Mouse (Mus musculus): ENCODE data around the gene Hoxc12.

Gene Hoxc12

GRCm38 (mm10) chr15:102936279-102936972, at the start of gene Hoxc12:
Hoxc12 (plus strand) TSS chr15:102936757.
- DNase-seq (ENCODE audit: extremely low read depth, insufficient read length, low spot score) = no peak

- DNase-seq (ENCODE audit: extremely low read depth, insufficient read length, low spot score) = no peak
Observed at GRCm38 (mm10) chr15:102895115-102895514, 41.4 kb upstream of the Hoxc12 start.

GRCm38 (mm10) chr15:102904946-102905345, 31.6 kb upstream of the Hoxc12 start:
- no peak for DNase-seq (ENCODE audit: extremely low read depth, insufficient read length, low spot score)

GRCm38 (mm10) chr15:102909536-102909935, 27.0 kb upstream of the Hoxc12 start:
- DNase-seq (ENCODE audit: extremely low read depth, insufficient read length, low spot score) = no peak

- DNase-seq (ENCODE audit: extremely low read depth, insufficient read length, low spot score) = no peak
Observed at GRCm38 (mm10) chr15:102910038-102910437, 26.5 kb upstream of the Hoxc12 start.

- DNase-seq (ENCODE audit: extremely low read depth, insufficient read length, low spot score) = no peak
Observed at GRCm38 (mm10) chr15:102910496-102911095, 26.0 kb upstream of the Hoxc12 start.

GRCm38 (mm10) chr15:102913038-102913585, 23.4 kb upstream of the Hoxc12 start:
- no peak for DNase-seq (ENCODE audit: extremely low read depth, insufficient read length, low spot score)

- DNase-seq (ENCODE audit: extremely low read depth, insufficient read length, low spot score) = no peak
Observed at GRCm38 (mm10) chr15:102917972-102918572, 18.5 kb upstream of the Hoxc12 start.

- no peak for DNase-seq (ENCODE audit: extremely low read depth, insufficient read length, low spot score)
Observed at GRCm38 (mm10) chr15:102918611-102919265, 17.8 kb upstream of the Hoxc12 start.

GRCm38 (mm10) chr15:102919336-102920180, 17.0 kb upstream of the Hoxc12 start:
- no peak for DNase-seq (ENCODE audit: extremely low read depth, insufficient read length, low spot score)

GRCm38 (mm10) chr15:102920619-102921018, 15.9 kb upstream of the Hoxc12 start:
- DNase-seq (ENCODE audit: extremely low read depth, insufficient read length, low spot score) = peak; percentile 94

GRCm38 (mm10) chr15:102921053-102922011, 15.2 kb upstream of the Hoxc12 start, which contains the start of gene Hoxc13:
Hoxc13 (plus strand) TSS chr15:102921103.
- DNase-seq (ENCODE audit: extremely low read depth, insufficient read length, low spot score) = peak; percentile 76

GRCm38 (mm10) chr15:102922012-102922362, 14.6 kb upstream of the Hoxc12 start:
- DNase-seq (ENCODE audit: extremely low read depth, insufficient read length, low spot score) = peak; percentile 70

GRCm38 (mm10) chr15:102922636-102923500, 13.7 kb upstream of the Hoxc12 start:
- no peak for DNase-seq (ENCODE audit: extremely low read depth, insufficient read length, low spot score)

- no peak for DNase-seq (ENCODE audit: extremely low read depth, insufficient read length, low spot score)
Observed at GRCm38 (mm10) chr15:102927032-102927645, 9.4 kb upstream of the Hoxc12 start.

- DNase-seq (ENCODE audit: extremely low read depth, insufficient read length, low spot score) = peak; percentile 43
Observed at GRCm38 (mm10) chr15:102931706-102932358, 4.7 kb upstream of the Hoxc12 start.

GRCm38 (mm10) chr15:102934438-102934837, 2.1 kb upstream of the Hoxc12 start:
- DNase-seq (ENCODE audit: extremely low read depth, insufficient read length, low spot score) = no peak
